Mouse (Mus musculus) embryonic fibroblast, embryonic 13.5 days (primary cell): ENCODE measurements around the gene Moxd1. TPM values are rescaled to one million over a fixed set of nuclear protein-coding genes. Genes with fewer than 3 reads are reported as not detected.

Experiments used
- H3K27ac ChIP-seq: 2 replicates; pipeline ENCODE4 v1.5.1; 2012; ENCODE audit warnings: low read length, control low read depth, inconsistent platforms; ENCODE audit not compliant: insufficient read depth
- H3K4me1 ChIP-seq: 2 replicates; pipeline ENCODE4 v1.6.1; 2011; ENCODE audit warnings: low read length; ENCODE audit not compliant: control insufficient read depth, insufficient read depth
- H3K4me3 ChIP-seq: 2 replicates; pipeline ENCODE4 v1.5.1; 2011; ENCODE audit warnings: mild to moderate bottlenecking, control low read depth, low read length; ENCODE audit not compliant: insufficient read depth
- CTCF ChIP-seq: IDR thresholded peaks from 2 replicates; pipeline ENCODE4 v1.5.1; 2011; ENCODE audit warnings: mild to moderate bottlenecking, control low read depth, low read length, moderate library complexity, borderline replicate concordance; ENCODE audit not compliant: insufficient read depth
- POLR2A ChIP-seq: IDR thresholded peaks from 2 replicates; pipeline ENCODE4 v1.6.1; 2011; ENCODE audit warnings: low read depth, mild to moderate bottlenecking, control low read depth, low read length, moderate library complexity
- polyA plus RNA-seq: library from polyadenylated mRNA; stranded (reverse); fragments of >200 nt; gene quantifications from 2 replicates; pipeline ENCODE4 v1.2.4, GENCODE M21; 2011; ENCODE audit warnings: low read depth; ENCODE audit not compliant: missing spikeins, insufficient read length

The Moxd1 gene
- polyA plus RNA-seq = 29.0 and 40.2 TPM in 2 replicates

GRCm38 (mm10) chr10:24223449-24224143 lies at the start of gene Moxd1:
Moxd1 (plus strand) TSS chr10:24223517.
- Histone ChIP-seq H3K4me3 (peak within 1 kb of the TSS; percentile 43), H3K27ac (no peak within 1 kb of the TSS), H3K4me1 (no peaks in the 10 kb centered on the region)
- no peak for TF ChIP-seq POLR2A

- Histone ChIP-seq H3K4me3 (no peak overlapping the region), H3K27ac (no peak overlapping the region), H3K4me1 (no peaks in the 10 kb centered on the region)
- TF ChIP-seq CTCF (0 out of 2 replicates have a peak, but pooled peaks have one; percentile 37), POLR2A (no peak)
Measured at GRCm38 (mm10) chr10:24190392-24190791, 32.9 kb upstream of the Moxd1 start.

GRCm38 (mm10) chr10:24191977-24192376 lies 31.3 kb upstream of the Moxd1 start:
- Histone ChIP-seq H3K27ac (no peak overlapping the region), H3K4me3 (no peak overlapping the region), H3K4me1 (no peaks in the 10 kb centered on the region)
- TF ChIP-seq CTCF (no peak), POLR2A (no peak)

GRCm38 (mm10) chr10:24199303-24199702 lies 24.0 kb upstream of the Moxd1 start:
- Histone ChIP-seq H3K27ac (no peak overlapping the region), H3K4me3 (no peak overlapping the region), H3K4me1 (no peaks in the 10 kb centered on the region)
- TF ChIP-seq POLR2A (no peak), CTCF (no peak)

GRCm38 (mm10) chr10:24200099-24200498 lies 23.2 kb upstream of the Moxd1 start:
- H3K4me3 ChIP-seq = no peak overlapping the region
- no peak overlapping the region for H3K27ac ChIP-seq
- H3K4me1 ChIP-seq = no peaks in the 10 kb centered on the region
- no peak for TF ChIP-seq POLR2A

- H3K4me1 ChIP-seq = peaks cover 20% of the 10 kb centered on the region
- no peak overlapping the region for H3K4me3 ChIP-seq
- TF ChIP-seq CTCF (no peak), POLR2A (no peak)
- peak overlapping the region; percentile 96 for H3K27ac ChIP-seq
Measured at GRCm38 (mm10) chr10:24210075-24210474, 13.2 kb upstream of the Moxd1 start.

- H3K27ac ChIP-seq = no peak overlapping the region
- no peak overlapping the region for H3K4me3 ChIP-seq
- TF ChIP-seq POLR2A (no peak), CTCF (no peak)
- peaks cover 16% of the 10 kb centered on the region; the same call in 1 of the 2 replicates for H3K4me1 ChIP-seq
Measured at GRCm38 (mm10) chr10:24213297-24213696, 10.0 kb upstream of the Moxd1 start.

GRCm38 (mm10) chr10:24217558-24218268 lies 5.6 kb upstream of the Moxd1 start:
- TF ChIP-seq POLR2A = no peak
- no peak for TF ChIP-seq CTCF
- no peak overlapping the region for H3K27ac ChIP-seq
- no peaks in the 10 kb centered on the region; the same call in 1 of the 2 replicates for H3K4me1 ChIP-seq
- no peak overlapping the region for H3K4me3 ChIP-seq

GRCm38 (mm10) chr10:24220931-24221330 lies 2.4 kb upstream of the Moxd1 start:
- TF ChIP-seq CTCF (no peak), POLR2A (no peak)
- H3K27ac ChIP-seq = no peak overlapping the region

GRCm38 (mm10) chr10:24222911-24223310 lies 406 bp upstream of the Moxd1 start:
- Histone ChIP-seq H3K27ac (no peak overlapping the region), H3K4me3 (peak overlapping the region; percentile 43), H3K4me1 (no peaks in the 10 kb centered on the region)
- TF ChIP-seq POLR2A (no peak), CTCF (no peak)

More at GRCm38 (mm10) chr10:24220931-24221330, 2.4 kb upstream of the Moxd1 start:
- no peak overlapping the region for H3K4me3 ChIP-seq
- no peaks in the 10 kb centered on the region for H3K4me1 ChIP-seq
